Mouse (Mus musculus) midbrain, embryonic 11.5 days (tissue): ENCODE measurements around the gene Casp3. TPM values are rescaled to one million over a fixed set of nuclear protein-coding genes. Genes with fewer than 3 reads are reported as not detected.
A peak's percentile ranks its signal among the peaks of the same experiment; 100 is the strongest.

Source experiments
- ATAC-seq: fragments of 200-750 bp; cut with Nextera tagmentation; 2 replicates; pipeline ENCODE4 v1.8.0; 2017; ENCODE audit warnings: moderate TSS enrichment, moderate library complexity; ENCODE audit not compliant: low FRiP score
- DNase-seq: peaks from one replicate; pipeline ENCODE4 v3.0.0; 2015; ENCODE audit warnings: low spot score; ENCODE audit errors: missing footprints
- H3K27ac ChIP-seq: fragments of 300-500 bp; sonication (generic); 2 replicates; pipeline ENCODE4 v1.5.1; 2014; ENCODE audit warnings: low read depth, low read length
- H3K27me3 ChIP-seq: fragments of 300-500 bp; sonication (generic); 2 replicates; pipeline ENCODE4 v1.6.1; 2014; ENCODE audit warnings: mild to moderate bottlenecking, low read length, moderate library complexity, mixed read lengths; ENCODE audit not compliant: control insufficient read depth, insufficient read depth
- H3K36me3 ChIP-seq: fragments of 300-500 bp; sonication (generic); 2 replicates; pipeline ENCODE4 v1.6.1; 2014; ENCODE audit warnings: mild to moderate bottlenecking, low read length, moderate library complexity, mixed read lengths; ENCODE audit not compliant: control insufficient read depth, insufficient read depth
- H3K4me1 ChIP-seq: fragments of 300-500 bp; sonication (generic); 2 replicates; pipeline ENCODE4 v1.6.1; 2014; ENCODE audit warnings: low read length; ENCODE audit not compliant: control insufficient read depth, insufficient read depth
- H3K4me2 ChIP-seq: fragments of 300-500 bp; sonication (generic); 2 replicates; pipeline ENCODE4 v1.6.1; 2014; ENCODE audit warnings: mild to moderate bottlenecking, moderate library complexity
- H3K4me3 ChIP-seq: fragments of 300-500 bp; sonication (generic); 2 replicates; pipeline ENCODE4 v1.5.1; 2014; ENCODE audit warnings: low read depth, low read length
- H3K9ac ChIP-seq: fragments of 300-500 bp; sonication (generic); 2 replicates; pipeline ENCODE4 v1.6.1; 2014; ENCODE audit warnings: low read length
- H3K9me3 ChIP-seq: fragments of 300-500 bp; sonication (generic); 2 replicates; pipeline ENCODE4 v1.6.1; 2016; ENCODE audit warnings: low read length; ENCODE audit not compliant: control insufficient read depth
- WGBS: fragments of 180-500 bp; shearing (Covaris S2); extraction: QIAGEN DNeasy Blood & Tissue Kit; methylation state at CpG from one replicate; pipeline ENCODE4 v1.1.7; 2014; 5-methylcytosine and 5-hydroxymethylcytosine counted together
- polyA plus RNA-seq: library from polyadenylated mRNA; unstranded; fragments of >200 nt; fragmentation: Nextera tagmentation; extraction: Ambion mirVana; gene quantifications from 2 replicates; pipeline ENCODE4 v1.2.1, GENCODE M21; 2014

Gene Casp3
- polyA plus RNA-seq, 1 experiment from 2014 or later: 151 TPM

DNA sequence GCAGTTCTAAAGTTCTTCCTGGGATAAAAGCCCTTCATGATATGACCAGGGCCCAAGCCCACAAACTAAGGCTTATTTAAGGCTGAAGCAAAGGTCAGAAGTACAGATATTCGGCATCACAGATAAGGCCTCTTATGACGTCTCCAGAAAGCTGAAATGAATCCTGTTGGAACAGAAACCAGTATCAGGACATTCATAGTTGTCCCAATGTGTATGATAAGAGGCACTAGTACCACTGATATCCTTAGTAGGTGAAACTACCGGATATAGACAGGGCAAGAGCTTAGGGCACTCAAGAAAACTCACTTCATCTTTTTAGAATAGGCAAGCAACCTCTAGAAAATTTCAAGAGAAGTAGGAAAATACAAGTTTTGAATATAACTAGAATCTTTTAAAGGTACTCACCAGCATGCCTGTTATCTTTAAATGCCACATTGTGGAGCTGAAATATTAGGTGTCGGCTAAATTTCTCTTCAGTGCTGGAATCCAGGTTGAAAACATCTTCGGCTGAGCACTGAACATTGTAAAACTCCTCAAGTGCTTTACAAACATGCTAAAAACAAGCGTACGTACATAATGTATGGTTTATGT is 17.7 kb upstream of the Casp3 start:
- Histone ChIP-seq H3K27me3 (no peaks in the 10 kb centered on the region), H3K4me2 (no peak overlapping the region), H3K4me1 (no peaks in the 10 kb centered on the region), H3K9me3 (no peaks in the 10 kb centered on the region), H3K36me3 (no peaks in the 10 kb centered on the region), H3K27ac (no peak overlapping the region), H3K9ac (no peak overlapping the region), H3K4me3 (no peak overlapping the region)
- 92% methylated on average over 7 of the region's 7 CpGs for WGBS
- ATAC-seq: no peak
- no peak for DNase-seq

DNA sequence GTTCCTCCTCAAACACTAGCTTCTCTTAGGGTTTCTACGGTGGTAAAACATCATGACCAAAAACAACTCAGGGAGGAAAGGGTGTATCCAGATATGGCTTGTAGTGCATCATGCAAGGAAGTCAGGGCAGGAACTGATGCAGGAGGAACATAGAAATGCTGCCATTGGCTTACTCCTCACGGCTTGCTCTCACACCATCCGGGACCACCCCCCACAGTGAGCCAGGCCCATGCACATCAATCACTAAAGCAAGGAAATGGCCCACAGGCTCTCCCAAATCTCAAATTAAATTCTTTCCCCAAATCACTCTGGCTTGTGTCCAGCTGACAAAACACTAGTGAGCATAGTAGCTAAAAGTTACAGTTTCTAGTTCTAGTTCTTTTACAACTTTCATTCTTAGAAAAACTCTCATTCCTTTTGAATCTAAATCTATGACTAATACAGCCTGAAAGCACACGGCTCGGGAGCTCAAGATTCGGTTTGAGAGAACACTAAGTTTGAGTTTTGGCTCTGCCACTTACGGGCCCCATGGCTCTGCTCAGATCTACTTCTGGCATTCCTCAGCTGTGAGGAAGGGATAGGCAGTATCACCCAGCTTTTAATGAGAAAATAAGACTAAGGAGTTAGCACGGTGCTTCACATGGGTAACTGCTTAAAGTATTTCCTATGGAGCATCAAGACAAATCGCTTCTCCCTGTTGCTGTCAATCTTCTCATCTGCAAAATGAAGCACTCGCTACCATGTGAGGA is 16.0 kb upstream of the Casp3 start:
- no peaks in the 10 kb centered on the region for H3K36me3 ChIP-seq
- no peaks in the 10 kb centered on the region for H3K4me1 ChIP-seq
- no peaks in the 10 kb centered on the region for H3K9me3 ChIP-seq
- H3K27me3 ChIP-seq: no peaks in the 10 kb centered on the region
- DNase-seq (no peak), ATAC-seq (no peak)
- H3K4me2 ChIP-seq: no peak overlapping the region
- no peak overlapping the region for H3K27ac ChIP-seq
- H3K9ac ChIP-seq: no peak overlapping the region
- WGBS: 83% methylated on average over 10 of the region's 10 CpGs
- H3K4me3 ChIP-seq: no peak overlapping the region

DNA sequence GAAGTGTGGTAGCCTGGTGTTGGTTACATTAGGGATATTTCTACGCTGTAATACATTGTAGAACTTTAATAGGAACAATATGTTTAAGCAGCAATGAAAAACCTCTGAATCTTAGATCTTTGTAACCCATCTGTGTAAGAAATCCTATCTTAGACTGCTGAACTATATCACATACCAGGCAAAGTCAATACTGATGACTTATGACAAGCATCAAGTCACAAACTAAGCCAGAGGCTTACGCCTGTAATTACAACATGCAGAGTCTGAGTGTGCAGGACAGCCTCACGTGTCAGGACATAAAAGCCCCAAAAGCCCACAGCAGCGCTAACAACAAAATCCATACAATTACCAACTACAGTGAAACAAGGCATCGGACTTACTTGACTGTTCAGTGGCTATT is 13.5 kb upstream of the Casp3 start:
- no peaks in the 10 kb centered on the region for H3K36me3 ChIP-seq
- no peak overlapping the region for H3K4me3 ChIP-seq
- H3K9me3 ChIP-seq: no peaks in the 10 kb centered on the region
- H3K27ac ChIP-seq: no peak overlapping the region
- H3K27me3 ChIP-seq: no peaks in the 10 kb centered on the region
- H3K4me1 ChIP-seq: no peaks in the 10 kb centered on the region
- DNase-seq (no peak), ATAC-seq (no peak)
- no peak overlapping the region for H3K4me2 ChIP-seq
- no peak overlapping the region for H3K9ac ChIP-seq
- WGBS: 88% methylated on average over 5 of the region's 5 CpGs

DNA sequence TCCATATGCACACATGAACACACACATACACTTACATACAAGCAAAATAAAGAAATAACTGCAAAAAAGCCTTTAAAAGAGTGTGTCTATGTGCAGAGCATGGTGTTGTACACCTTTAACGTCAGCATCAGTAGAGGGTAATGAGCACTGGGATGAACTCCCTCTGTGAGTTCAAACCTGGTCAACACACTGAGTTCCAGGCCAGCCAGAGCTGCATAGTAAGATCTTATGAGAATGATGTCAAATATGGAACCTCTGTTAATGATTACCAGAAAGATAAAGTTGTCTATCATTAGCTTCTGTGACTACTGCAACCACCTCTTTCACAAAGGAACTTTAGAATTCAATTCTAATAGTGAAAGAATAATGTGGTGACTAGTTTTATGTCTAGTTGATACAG is 10.2 kb upstream of the Casp3 start:
- H3K36me3 ChIP-seq: no peaks in the 10 kb centered on the region
- 92% methylated on average over 1 of the region's 1 CpGs for WGBS

DNA sequence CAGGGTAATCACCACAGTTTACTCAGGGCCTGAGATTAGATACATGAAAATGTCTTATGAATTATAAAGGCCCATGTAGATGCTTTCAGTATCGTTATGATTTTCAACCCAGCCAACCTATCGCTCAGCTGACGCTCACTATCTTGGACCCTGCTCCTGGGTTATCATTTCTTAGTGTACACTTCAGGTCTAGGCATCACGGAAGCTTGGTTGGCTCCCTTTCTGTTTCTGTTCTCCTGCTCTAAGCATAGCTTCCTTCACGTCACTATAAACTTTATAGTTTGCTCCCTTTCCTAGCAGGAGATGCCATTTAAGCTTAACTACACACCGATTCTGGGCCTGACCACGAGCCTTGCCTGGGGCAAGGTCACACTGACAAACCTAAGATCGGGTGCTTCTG is 5.5 kb upstream of the Casp3 start:
- H3K4me2 ChIP-seq: no peak overlapping the region
- 91% methylated on average over 8 of the region's 8 CpGs for WGBS
- H3K4me3 ChIP-seq: no peak overlapping the region
- H3K4me1 ChIP-seq: 0 out of 2 replicates have a peak, but pooled peaks cover 3% of the 10 kb centered on the region
- H3K27me3 ChIP-seq: no peaks in the 10 kb centered on the region
- H3K9me3 ChIP-seq: no peaks in the 10 kb centered on the region
- H3K9ac ChIP-seq: no peak overlapping the region
- DNase-seq (no peak), ATAC-seq (no peak)
- no peaks in the 10 kb centered on the region for H3K36me3 ChIP-seq
- H3K27ac ChIP-seq: no peak overlapping the region

More for the DNA sequence above, 10.2 kb upstream of the Casp3 start:
- Histone ChIP-seq H3K4me3 (no peak overlapping the region), H3K9me3 (no peaks in the 10 kb centered on the region), H3K27ac (no peak overlapping the region), H3K4me2 (no peak overlapping the region), H3K4me1 (no peaks in the 10 kb centered on the region), H3K9ac (no peak overlapping the region), H3K27me3 (no peaks in the 10 kb centered on the region)
- DNase-seq: no peak
- no peak for ATAC-seq

DNA sequence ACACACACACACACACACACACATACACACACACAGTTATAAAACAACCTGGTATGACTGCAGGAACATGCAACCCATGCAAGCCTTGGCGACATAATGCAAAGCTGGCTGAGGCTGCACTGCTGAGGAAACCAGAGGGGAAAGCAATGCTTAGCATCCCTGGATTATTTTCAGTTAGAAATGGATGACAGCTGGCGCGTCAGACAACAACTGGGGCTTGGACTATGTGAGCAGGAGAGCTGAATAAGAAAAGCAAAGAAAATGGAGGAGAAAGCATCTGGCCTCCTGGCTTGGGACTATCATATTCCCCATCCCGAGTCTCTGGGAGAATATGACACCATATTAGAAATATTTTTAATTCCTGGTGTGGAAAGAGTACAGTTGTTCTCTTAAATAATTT is 4.2 kb upstream of the Casp3 start:
- no peak overlapping the region for H3K4me3 ChIP-seq
- H3K9me3 ChIP-seq: no peaks in the 10 kb centered on the region
- H3K9ac ChIP-seq: no peak overlapping the region
- H3K36me3 ChIP-seq: no peaks in the 10 kb centered on the region
- DNase-seq: no peak
- H3K4me1 ChIP-seq: 0 out of 2 replicates have a peak, but pooled peaks cover 4% of the 10 kb centered on the region
- 91% methylated on average over 4 of the region's 4 CpGs for WGBS
- H3K27me3 ChIP-seq: no peaks in the 10 kb centered on the region
- no peak overlapping the region for H3K27ac ChIP-seq
- no peak for ATAC-seq
- H3K4me2 ChIP-seq: no peak overlapping the region

DNA sequence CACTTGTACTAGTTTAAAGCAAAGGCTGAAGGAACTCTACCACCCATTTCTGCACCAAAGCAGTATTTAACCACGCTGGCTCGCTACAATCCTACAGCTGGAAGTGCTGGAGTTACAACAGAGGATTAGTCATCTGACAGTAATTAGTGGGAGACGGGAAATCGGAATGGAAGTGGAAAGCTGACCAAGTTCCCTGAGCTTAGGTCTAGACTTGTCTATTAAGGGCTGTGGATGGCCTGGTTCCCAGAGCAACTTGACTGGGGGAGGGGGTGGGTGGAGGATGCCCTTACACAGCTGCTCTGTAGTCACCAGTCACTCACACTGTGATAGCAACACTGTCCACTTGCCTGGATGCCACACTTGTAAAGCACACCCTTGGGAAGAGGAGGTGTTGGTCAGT is 3.7 kb upstream of the Casp3 start:
- H3K9me3 ChIP-seq: no peaks in the 10 kb centered on the region
- 78% methylated on average over 4 of the region's 4 CpGs for WGBS
- ATAC-seq: no peak
- H3K4me3 ChIP-seq: no peak overlapping the region
- H3K27ac ChIP-seq: no peak overlapping the region
- H3K9ac ChIP-seq: no peak overlapping the region
- H3K36me3 ChIP-seq: no peaks in the 10 kb centered on the region
- H3K27me3 ChIP-seq: no peaks in the 10 kb centered on the region
- no peak overlapping the region for H3K4me2 ChIP-seq
- no peak for DNase-seq
- H3K4me1 ChIP-seq: peaks cover 7% of the 10 kb centered on the region; the same call in 1 of the 2 replicates

DNA sequence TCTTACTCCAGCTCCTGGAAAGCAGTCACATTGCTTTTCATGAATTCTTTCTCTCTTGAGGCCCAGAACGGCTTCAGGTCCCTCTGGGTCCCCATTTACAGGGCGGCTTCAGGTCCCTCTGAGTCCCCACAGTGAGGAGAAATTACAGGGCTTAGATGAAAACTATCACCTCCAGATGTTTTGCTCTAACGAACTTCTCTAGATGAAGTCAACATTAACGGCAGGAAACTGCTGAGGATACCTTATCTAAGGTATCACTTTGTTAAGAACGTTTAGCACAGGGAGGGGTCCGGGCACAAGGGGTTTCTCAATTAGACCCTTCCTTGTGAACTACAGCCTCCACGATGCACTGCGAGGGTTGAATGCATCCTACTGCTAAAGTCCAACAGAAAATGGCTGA is 1.2 kb upstream of the Casp3 start:
- H3K4me1 ChIP-seq: peaks cover 21% of the 10 kb centered on the region
- ATAC-seq (no peak), DNase-seq (no peak)
- no peak overlapping the region for H3K9ac ChIP-seq
- no peak overlapping the region for H3K27ac ChIP-seq
- no peak overlapping the region for H3K4me3 ChIP-seq
- no peaks in the 10 kb centered on the region for H3K27me3 ChIP-seq
- WGBS: 85% methylated on average over 8 of the region's 8 CpGs
- no peaks in the 10 kb centered on the region for H3K36me3 ChIP-seq
- H3K4me2 ChIP-seq: no peak overlapping the region
- no peaks in the 10 kb centered on the region for H3K9me3 ChIP-seq

DNA sequence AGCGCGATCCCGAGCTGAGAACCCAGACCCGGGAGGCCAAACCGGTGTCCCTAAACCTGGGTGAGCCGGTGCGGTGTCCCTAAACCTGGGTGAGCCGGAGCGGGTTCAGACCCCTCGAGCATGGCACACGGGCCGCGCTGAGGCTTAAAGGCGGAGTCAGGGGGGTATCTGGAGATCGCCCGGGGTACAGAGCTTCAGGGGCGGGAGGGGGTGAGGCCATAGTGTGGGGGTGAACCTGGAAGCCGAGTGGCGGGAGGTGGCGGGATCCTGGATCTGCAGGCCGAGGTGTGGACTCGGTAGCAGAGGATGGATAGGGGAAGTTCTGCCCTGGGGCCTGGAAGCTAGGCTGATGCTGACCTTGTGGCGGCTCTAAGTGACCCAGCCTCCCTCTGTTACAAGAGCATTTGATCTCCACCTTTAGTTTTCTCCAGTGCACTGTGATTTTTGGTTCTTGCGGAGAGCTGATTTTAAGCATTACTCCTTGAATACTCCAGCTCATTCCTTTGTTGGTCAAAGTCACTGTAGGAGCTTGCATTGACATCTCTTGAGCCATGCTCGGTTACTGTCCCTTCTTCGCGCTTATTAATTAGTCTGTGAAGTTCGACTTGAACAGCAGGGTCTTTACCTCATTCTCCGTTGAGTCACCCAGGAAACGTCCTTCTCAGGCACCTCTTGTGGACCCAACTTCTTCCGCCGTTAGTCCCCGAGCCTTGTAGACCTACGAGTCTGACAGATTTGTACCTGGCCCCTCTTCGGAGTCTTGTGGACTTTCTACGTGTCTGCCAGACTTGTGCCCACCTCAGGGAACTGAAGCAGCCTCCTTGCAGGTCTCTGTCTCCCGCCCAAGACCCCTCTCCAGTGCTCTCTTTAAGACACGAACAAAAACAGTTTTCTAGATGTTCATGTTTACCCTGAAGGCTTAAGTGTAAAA is 864 bp downstream of the Casp3 start:
- Histone ChIP-seq H3K9ac (peak overlapping the region; percentile 92), H3K4me3 (peak overlapping the region; percentile 77), H3K27me3 (no peaks in the 10 kb centered on the region), H3K4me2 (peak overlapping the region; percentile 96), H3K4me1 (peaks cover 21% of the 10 kb centered on the region), H3K27ac (peak overlapping the region; percentile 67), H3K36me3 (no peaks in the 10 kb centered on the region), H3K9me3 (no peaks in the 10 kb centered on the region)
- no peak; the same call in 1 of the 2 replicates for ATAC-seq
- DNase-seq: peak; percentile 93
- under 1% methylated on average over 38 of the region's 38 CpGs for WGBS
